Mouse (Mus musculus): ENCODE results near the gene Tnks2. TPM values are rescaled to one million over a fixed set of nuclear protein-coding genes. Genes with fewer than 3 reads are reported as not detected.

Tnks2 gene
- total RNA-seq, 2 experiments from 2014 or later: 119 to 140 TPM

- DNase-seq: no peak
Measured at GRCm38 (mm10) chr19:36932613-36933012, 98.6 kb downstream of the Tnks2 start.

GRCm38 (mm10) chr19:36936285-36936684, 102.3 kb downstream of the Tnks2 start:
- DNase-seq: no peak

GRCm38 (mm10) chr19:36938008-36938407, 104.0 kb downstream of the Tnks2 start:
- no peak for DNase-seq

GRCm38 (mm10) chr19:36940064-36940463, 106.0 kb downstream of the Tnks2 start:
- DNase-seq: no peak

Other genes starting within 250 kb of the Tnks2 start
- gene Ppp1r3c, start 97.6 kb upstream of the Tnks2 start, total RNA-seq (2021): 10 to 100 TPM; 44.4 to 47.5 TPM
- gene Fgfbp3, start 85.4 kb downstream of the Tnks2 start, total RNA-seq (2021): 1 to 10 TPM; 3.3 to 4.0 TPM
- 10 to 100 TPM; 20.6 to 23.1 TPM for gene Btaf1, start 91.8 kb downstream of the Tnks2 start, total RNA-seq (2021)